Mouse (Mus musculus) kidney, postnatal 0 days (tissue): ENCODE measurements around the gene Btn2a2. TPM values are rescaled to one million over a fixed set of nuclear protein-coding genes. Genes with fewer than 3 reads are reported as not detected.
"Not testable (repeated sequence)": the region's sequence is repeated elsewhere in the genome, so short reads cannot be mapped to it uniquely, and the experiment has no call there.

Experiments used
- ATAC-seq: fragments of 200-750 bp; cut with Nextera tagmentation; replicated peaks from 2 replicates; pipeline ENCODE4 v1.8.0; 2017; ENCODE audit warnings: low read depth, moderate number of reproducible peaks, moderate TSS enrichment, moderate library complexity; ENCODE audit not compliant: low FRiP score
- DNase-seq: peaks from one replicate; pipeline ENCODE4 v3.0.0-alpha.2; 2016; ENCODE audit warnings: low spot score
- H3K27ac ChIP-seq: fragments of 300-500 bp; sonication (generic); 2 replicates; pipeline ENCODE4 v1.5.1; 2014; ENCODE audit warnings: mild to moderate bottlenecking
- H3K27me3 ChIP-seq: fragments of 300-500 bp; sonication (generic); 2 replicates; pipeline ENCODE4 v1.6.1; 2014; ENCODE audit warnings: low read length, mixed read lengths; ENCODE audit not compliant: insufficient read depth
- H3K36me3 ChIP-seq: fragments of 300-500 bp; sonication (generic); 2 replicates; pipeline ENCODE4 v1.6.1; 2014; ENCODE audit warnings: low read length, mixed read lengths; ENCODE audit not compliant: insufficient read depth
- H3K4me1 ChIP-seq: fragments of 300-500 bp; sonication (generic); replicated peaks from 2 replicates; pipeline ENCODE4 v1.6.1; 2014; ENCODE audit warnings: antibody characterized with exemption, low read length, mixed read lengths; ENCODE audit not compliant: insufficient read depth
- H3K4me2 ChIP-seq: fragments of 300-500 bp; sonication (generic); 2 replicates; pipeline ENCODE4 v1.6.1; 2014; ENCODE audit warnings: mild to moderate bottlenecking, low read length, moderate library complexity, mixed read lengths
- H3K4me3 ChIP-seq: fragments of 300-500 bp; sonication (generic); replicated peaks from 2 replicates; pipeline ENCODE4 v1.5.1; 2014; ENCODE audit warnings: low read depth, low read length
- H3K9ac ChIP-seq: fragments of 300-500 bp; sonication (generic); 2 replicates; pipeline ENCODE4 v1.6.1; 2014; ENCODE audit warnings: low read depth, low read length
- H3K9me3 ChIP-seq: fragments of 300-500 bp; sonication (generic); replicated peaks from 2 replicates; pipeline ENCODE4 v1.6.1; 2016; ENCODE audit warnings: low read length, inconsistent platforms, mixed read lengths
- CTCF ChIP-seq: IDR thresholded peaks from 2 replicates; pipeline ENCODE4 v1.5.1; 2016; ENCODE audit warnings: antibody characterized with exemption, low read depth, mild to moderate bottlenecking, moderate library complexity
- WGBS: fragments of 180-500 bp; shearing (Covaris S2); extraction: QIAGEN DNeasy Blood & Tissue Kit; methylation state at CpG from one replicate; pipeline ENCODE4 v1.1.7; 2014; 5-methylcytosine and 5-hydroxymethylcytosine counted together
- polyA plus RNA-seq: library from polyadenylated mRNA; unstranded; fragments of >200 nt; fragmentation: Nextera tagmentation; extraction: Ambion mirVana; gene quantifications from 2 replicates; pipeline ENCODE4 v1.2.1, GENCODE M21; 2015

Btn2a2 gene
- 0.13 and 0.28 TPM in 2 replicates for polyA plus RNA-seq

- 4% methylated on average over 13 of the region's 14 CpGs for WGBS
- DNase-seq (peak; percentile 98), ATAC-seq (peak; percentile 97)
- peak within 1 kb of the TSS; percentile 28; the same call in 1 of the 2 replicates for H3K4me3 ChIP-seq
- H3K4me2 ChIP-seq: peak within 1 kb of the TSS; percentile 62
- no peaks in the 10 kb centered on the region for H3K36me3 ChIP-seq
- no peak within 1 kb of the TSS for H3K9ac ChIP-seq
- 0 out of 2 replicates have a peak, but pooled peaks cover 7% of the 10 kb centered on the region for H3K4me1 ChIP-seq
- H3K27me3 ChIP-seq: no peaks in the 10 kb centered on the region
- H3K9me3 ChIP-seq: no peaks in the 10 kb centered on the region
- no peak within 1 kb of the TSS for H3K27ac ChIP-seq
- TF ChIP-seq CTCF: no peak
Measured at GRCm38 (mm10) chr13:23488400-23489322, at the start of gene Btn2a2. Btn2a2 (minus strand) TSS chr13:23488857.

DNA sequence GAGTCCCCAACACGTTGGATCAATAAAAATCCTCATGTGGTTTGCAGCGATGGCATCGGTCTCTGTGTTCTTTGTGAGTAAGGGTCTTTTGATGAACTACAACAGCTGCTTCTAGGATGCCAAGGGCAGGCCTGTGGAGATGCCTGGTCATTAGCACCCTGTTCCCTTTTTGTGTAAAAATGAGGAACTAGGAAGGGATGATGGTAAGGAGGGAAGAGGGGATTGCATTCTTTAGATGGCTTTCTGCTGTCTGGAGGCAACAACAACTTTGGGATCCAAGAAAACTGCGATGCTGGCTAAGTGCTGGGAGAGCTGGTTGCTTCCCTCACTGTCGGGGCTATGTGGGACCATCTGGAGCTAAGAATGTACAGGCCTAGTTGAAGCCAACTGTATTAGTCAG, 49.6 kb upstream of the Btn2a2 start:
- Histone ChIP-seq H3K9ac (no peak overlapping the region), H3K4me2 (no peak overlapping the region), H3K27ac (no peak overlapping the region), H3K4me3 (no peak overlapping the region), H3K27me3 (no peaks in the 10 kb centered on the region), H3K36me3 (no peaks in the 10 kb centered on the region), H3K4me1 (peaks cover 4% of the 10 kb centered on the region; the same call in 1 of the 2 replicates), H3K9me3 (no peaks in the 10 kb centered on the region)
- whole genome bisulfite sequencing: 73% methylated on average over 5 of the region's 5 CpGs
- no peak for ATAC-seq
- no peak for TF ChIP-seq CTCF
- DNase-seq: no peak

- Histone ChIP-seq H3K27ac (no peak overlapping the region), H3K9ac (no peak overlapping the region), H3K4me3 (peak overlapping the region; percentile 43; the same call in 1 of the 2 replicates), H3K9me3 (no peaks in the 10 kb centered on the region), H3K36me3 (no peaks in the 10 kb centered on the region), H3K4me2 (peak overlapping the region; percentile 70), H3K4me1 (peaks cover 11% of the 10 kb centered on the region), H3K27me3 (no peaks in the 10 kb centered on the region)
- 78% methylated on average over 3 of the region's 3 CpGs for WGBS
- no peak for TF ChIP-seq CTCF
- no peak for DNase-seq
- no peak for ATAC-seq
Measured at GRCm38 (mm10) chr13:23537006-23537710, 48.5 kb upstream of the Btn2a2 start.

DNA sequence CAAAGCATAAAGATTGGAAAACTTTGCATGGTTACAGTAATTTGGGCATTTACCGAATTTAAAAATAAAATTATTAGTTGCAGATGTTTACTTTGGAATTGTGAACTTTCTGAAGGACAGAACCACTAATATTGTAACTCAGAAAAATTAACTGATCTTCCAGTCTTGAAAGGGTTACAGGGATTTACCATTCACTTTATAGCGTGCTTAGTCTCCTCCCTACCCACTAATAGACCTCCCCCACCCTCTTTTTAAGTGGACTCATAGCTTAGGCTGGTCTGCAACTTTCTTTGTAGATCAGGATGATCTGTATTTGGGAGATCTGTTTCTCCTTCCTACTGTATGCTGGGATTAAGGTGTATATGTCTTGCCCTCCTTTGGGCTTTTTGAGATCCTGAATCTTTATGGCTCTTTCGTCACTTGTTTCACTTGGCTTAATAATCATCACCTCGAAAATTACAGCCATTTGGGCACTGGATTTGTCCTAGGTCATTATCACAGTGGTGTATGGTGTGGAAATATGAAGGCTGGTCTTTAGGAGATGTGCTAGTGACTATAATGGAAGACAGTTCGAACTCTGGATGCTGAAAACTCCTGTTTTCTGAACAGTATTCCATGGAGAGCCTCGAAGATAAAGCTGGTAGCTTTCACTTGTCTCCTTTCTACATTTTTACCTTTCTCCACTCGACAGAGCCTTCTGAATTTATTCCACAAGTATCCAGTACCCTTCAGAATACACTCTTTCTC, 47.6 kb upstream of the Btn2a2 start:
- Histone ChIP-seq H3K9me3 (no peaks in the 10 kb centered on the region), H3K9ac (peak overlapping the region; percentile 43; the same call in 1 of the 2 replicates), H3K27ac (no peak overlapping the region), H3K4me3 (peak overlapping the region; percentile 43), H3K4me2 (peak overlapping the region; percentile 70), H3K27me3 (no peaks in the 10 kb centered on the region), H3K36me3 (no peaks in the 10 kb centered on the region), H3K4me1 (peaks cover 13% of the 10 kb centered on the region)
- DNase-seq: peak; percentile 53
- WGBS: 13% methylated on average over 7 of the region's 7 CpGs
- no peak for TF ChIP-seq CTCF
- ATAC-seq: no peak

GRCm38 (mm10) chr13:23535137-23536075, 46.7 kb upstream of the Btn2a2 start, which contains the start of gene Hist1h3g:
Hist1h3g (plus strand) TSS chr13:23535422.
- not testable (repeated sequence) for H3K27me3 ChIP-seq, H3K36me3 ChIP-seq, H3K9me3 ChIP-seq
- Histone ChIP-seq H3K27ac (peak within 1 kb of the TSS; percentile 81), H3K9ac (peak within 1 kb of the TSS; percentile 48), H3K4me1 (peaks cover 13% of the 10 kb centered on the region), H3K4me2 (peak within 1 kb of the TSS; percentile 70), H3K4me3 (peak within 1 kb of the TSS; percentile 43)
- peak; percentile 85 for ATAC-seq
- WGBS: under 1% methylated on average over 41 of the region's 62 CpGs
- peak; percentile 99 for DNase-seq
